Mouse (Mus musculus) cerebellum, adult 2 months (tissue): ENCODE results near the gene Myh7b.

ENCODE experiments used
- CTCF ChIP-seq: fragments of 200-500 bp; IDR thresholded peaks from 2 replicates; pipeline ENCODE4 v1.5.1; 2011; ENCODE audit warnings: low read depth, mild to moderate bottlenecking, control low read depth, low read length, moderate library complexity, borderline replicate concordance; ENCODE audit not compliant: insufficient read depth
- POLR2A ChIP-seq: fragments of 200-500 bp; IDR thresholded peaks from 2 replicates; pipeline ENCODE4 v1.6.1; 2011; ENCODE audit warnings: low read length, control low read depth, borderline replicate concordance; ENCODE audit not compliant: insufficient read depth

DNA sequence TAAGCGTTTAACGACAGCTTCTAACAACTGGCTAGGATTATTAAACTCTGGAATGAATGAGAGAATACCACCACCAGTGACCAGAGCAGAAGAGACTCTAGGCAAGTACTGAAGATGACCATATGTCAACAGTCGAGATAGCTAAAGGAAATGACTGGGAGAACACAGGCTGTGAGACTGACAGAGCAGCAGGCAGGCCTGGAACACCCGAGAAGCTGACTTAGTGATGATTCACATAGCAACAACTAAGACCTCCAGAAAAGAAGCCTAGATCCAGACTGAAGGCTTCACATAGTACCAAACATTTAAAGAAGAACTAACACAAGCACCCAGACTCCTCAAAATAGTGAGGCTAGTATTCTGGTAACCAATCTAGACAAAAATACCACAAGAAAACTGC is 64.1 kb downstream of the Myh7b start:
- no peak for TF ChIP-seq CTCF
- TF ChIP-seq POLR2A: no peak
